Mouse (Mus musculus): ENCODE measurements around the gene Pdss2. TPM values are rescaled to one million over a fixed set of nuclear protein-coding genes. Genes with fewer than 3 reads are reported as not detected.

Gene Pdss2
- polyA plus RNA-seq, 1 experiment from 2014 or later, result 16.8 TPM

DNA sequence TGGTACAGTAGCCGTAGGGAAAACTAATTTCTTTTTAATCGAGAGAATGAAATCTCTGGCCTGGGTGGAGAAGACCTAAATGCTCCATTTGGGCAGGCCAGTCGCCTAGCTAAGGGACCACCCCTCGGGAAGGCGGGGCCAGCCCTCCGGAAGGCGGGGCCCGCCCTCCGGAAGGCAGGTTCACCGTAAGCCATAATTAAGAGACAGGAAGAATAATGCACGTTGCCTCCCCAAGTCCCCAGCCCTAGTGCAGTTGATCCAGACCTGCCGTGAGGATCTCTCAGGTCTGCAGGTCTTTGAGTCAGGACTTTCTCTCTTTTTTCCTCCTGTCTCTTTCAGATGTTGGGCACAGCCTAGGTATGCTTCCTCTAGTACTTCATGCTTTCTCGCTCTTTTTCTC is 246.4 kb downstream of the Pdss2 start:
- Histone ChIP-seq H3K36me3 (ENCODE audit: control insufficient read depth, insufficient read depth, low read length) (no peaks in the 10 kb centered on the region), H3K4me3 (ENCODE audit: low read depth, low read length) (no peak overlapping the region), H3K9me3 (replicated peaks; ENCODE audit: control insufficient read depth, low read length, poor library complexity, severe bottlenecking) (no peaks in the 10 kb centered on the region), H3K4me1 (ENCODE audit: control insufficient read depth, insufficient read depth, low read length) (no peaks in the 10 kb centered on the region), H3K27me3 (ENCODE audit: control insufficient read depth, insufficient read depth, low read depth, low read length) (no peaks in the 10 kb centered on the region), H3K9ac (ENCODE audit: low read depth, low read length) (no peak overlapping the region), H3K27ac (ENCODE audit: low read length) (no peak overlapping the region), H3K4me2 (ENCODE audit: low read length) (no peak overlapping the region)
- WGBS, result 52% methylated on average over 13 of the region's 13 CpGs
- ATAC-seq, result no peak

DNA sequence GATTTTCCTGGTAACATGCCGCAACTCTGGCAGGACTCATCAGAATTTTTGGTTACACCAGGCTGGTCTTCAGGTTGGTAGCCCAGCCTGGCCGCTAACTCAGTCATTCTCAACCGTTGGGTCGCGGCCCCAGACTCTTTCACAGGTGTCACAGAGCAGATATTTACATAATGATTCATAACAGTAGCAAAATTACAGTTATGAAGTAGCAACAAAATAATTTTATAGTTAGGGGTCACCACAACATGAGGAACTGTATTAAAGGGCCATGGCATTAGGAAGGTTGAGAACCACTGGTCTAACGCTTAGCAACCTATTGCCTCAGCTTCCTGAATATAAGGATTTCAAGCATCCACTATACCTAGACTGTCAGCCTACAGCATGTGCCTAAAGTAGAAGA is 247.0 kb downstream of the Pdss2 start:
- no peak overlapping the region for H3K4me3 ChIP-seq (ENCODE audit: low read depth, low read length)
- no peaks in the 10 kb centered on the region for H3K4me1 ChIP-seq (ENCODE audit: control insufficient read depth, insufficient read depth, low read length)
- H3K36me3 ChIP-seq (ENCODE audit: control insufficient read depth, insufficient read depth, low read length), result no peaks in the 10 kb centered on the region
- ATAC-seq, result no peak
- H3K4me2 ChIP-seq (ENCODE audit: low read length), result no peak overlapping the region
- H3K27ac ChIP-seq (ENCODE audit: low read length), result no peak overlapping the region
- WGBS, result 93% methylated on average over 6 of the region's 6 CpGs
- no peaks in the 10 kb centered on the region for H3K27me3 ChIP-seq (ENCODE audit: control insufficient read depth, insufficient read depth, low read depth, low read length)
- H3K9me3 ChIP-seq (replicated peaks; ENCODE audit: control insufficient read depth, low read length, poor library complexity, severe bottlenecking), result no peaks in the 10 kb centered on the region
- no peak overlapping the region for H3K9ac ChIP-seq (ENCODE audit: low read depth, low read length)

DNA sequence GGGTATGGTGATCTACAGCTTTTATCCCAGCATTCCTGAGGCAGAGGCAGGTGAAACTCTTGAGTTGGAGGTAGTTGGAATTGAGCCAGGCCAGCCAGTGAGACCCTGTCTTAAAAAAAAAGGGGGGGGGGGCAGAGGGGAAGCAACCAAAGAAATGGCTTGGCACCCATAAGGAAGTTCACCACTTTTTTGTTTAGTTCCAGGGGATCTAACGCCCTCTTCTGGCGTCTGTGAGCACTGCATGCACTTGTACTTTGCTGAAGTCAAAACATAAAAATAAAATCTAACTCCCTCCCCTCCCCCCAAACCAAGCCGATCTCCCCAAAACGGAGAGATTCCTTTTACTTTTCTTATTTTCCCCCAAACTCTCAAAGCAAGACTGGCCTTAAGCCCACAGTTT is 254.1 kb downstream of the Pdss2 start:
- ATAC-seq, result no peak
- Histone ChIP-seq H3K9me3 (replicated peaks; ENCODE audit: control insufficient read depth, low read length, poor library complexity, severe bottlenecking) (no peaks in the 10 kb centered on the region), H3K27me3 (ENCODE audit: control insufficient read depth, insufficient read depth, low read depth, low read length) (no peaks in the 10 kb centered on the region), H3K4me1 (ENCODE audit: control insufficient read depth, insufficient read depth, low read length) (peaks cover 12% of the 10 kb centered on the region), H3K36me3 (ENCODE audit: control insufficient read depth, insufficient read depth, low read length) (no peaks in the 10 kb centered on the region), H3K27ac (ENCODE audit: low read length) (no peak overlapping the region), H3K4me3 (ENCODE audit: low read depth, low read length) (no peak overlapping the region), H3K4me2 (ENCODE audit: low read length) (no peak overlapping the region), H3K9ac (ENCODE audit: low read depth, low read length) (no peak overlapping the region)
- 63% methylated on average over 4 of the region's 4 CpGs for WGBS

DNA sequence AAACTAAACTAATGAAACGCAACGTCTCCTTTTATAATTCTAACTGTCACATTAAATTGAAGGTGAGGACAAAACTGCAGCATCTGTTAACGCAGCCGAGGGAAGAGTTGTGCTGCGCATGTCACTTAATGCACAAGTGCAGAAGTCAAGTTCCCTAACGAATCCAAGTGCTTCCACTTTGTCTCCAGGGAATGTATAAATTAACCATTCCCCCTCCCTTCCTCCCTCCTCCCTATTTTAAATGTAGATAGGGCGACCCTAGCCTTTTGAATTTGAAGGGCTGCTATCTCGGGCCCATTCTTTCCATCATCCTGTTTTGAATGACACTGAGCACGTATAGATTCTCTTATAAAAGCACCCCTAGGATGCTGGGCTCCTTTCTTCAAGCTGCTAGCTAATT is 256.2 kb downstream of the Pdss2 start:
- H3K4me2 ChIP-seq (ENCODE audit: low read length), result peak overlapping the region; percentile 83
- peak overlapping the region; percentile 83 for H3K4me3 ChIP-seq (ENCODE audit: low read depth, low read length)
- 0 out of 2 replicates have a peak overlapping the region, but pooled peaks have one; percentile 4 for H3K27ac ChIP-seq (ENCODE audit: low read length)
- WGBS, result 5% methylated on average over 9 of the region's 9 CpGs
- no peaks in the 10 kb centered on the region for H3K9me3 ChIP-seq (replicated peaks; ENCODE audit: control insufficient read depth, low read length, poor library complexity, severe bottlenecking)
- peak overlapping the region; percentile 31 for H3K9ac ChIP-seq (ENCODE audit: low read depth, low read length)
- H3K36me3 ChIP-seq (ENCODE audit: control insufficient read depth, insufficient read depth, low read length), result no peaks in the 10 kb centered on the region
- H3K27me3 ChIP-seq (ENCODE audit: control insufficient read depth, insufficient read depth, low read depth, low read length), result no peaks in the 10 kb centered on the region
- peaks cover 21% of the 10 kb centered on the region for H3K4me1 ChIP-seq (ENCODE audit: control insufficient read depth, insufficient read depth, low read length)
- ATAC-seq, result no peak

DNA sequence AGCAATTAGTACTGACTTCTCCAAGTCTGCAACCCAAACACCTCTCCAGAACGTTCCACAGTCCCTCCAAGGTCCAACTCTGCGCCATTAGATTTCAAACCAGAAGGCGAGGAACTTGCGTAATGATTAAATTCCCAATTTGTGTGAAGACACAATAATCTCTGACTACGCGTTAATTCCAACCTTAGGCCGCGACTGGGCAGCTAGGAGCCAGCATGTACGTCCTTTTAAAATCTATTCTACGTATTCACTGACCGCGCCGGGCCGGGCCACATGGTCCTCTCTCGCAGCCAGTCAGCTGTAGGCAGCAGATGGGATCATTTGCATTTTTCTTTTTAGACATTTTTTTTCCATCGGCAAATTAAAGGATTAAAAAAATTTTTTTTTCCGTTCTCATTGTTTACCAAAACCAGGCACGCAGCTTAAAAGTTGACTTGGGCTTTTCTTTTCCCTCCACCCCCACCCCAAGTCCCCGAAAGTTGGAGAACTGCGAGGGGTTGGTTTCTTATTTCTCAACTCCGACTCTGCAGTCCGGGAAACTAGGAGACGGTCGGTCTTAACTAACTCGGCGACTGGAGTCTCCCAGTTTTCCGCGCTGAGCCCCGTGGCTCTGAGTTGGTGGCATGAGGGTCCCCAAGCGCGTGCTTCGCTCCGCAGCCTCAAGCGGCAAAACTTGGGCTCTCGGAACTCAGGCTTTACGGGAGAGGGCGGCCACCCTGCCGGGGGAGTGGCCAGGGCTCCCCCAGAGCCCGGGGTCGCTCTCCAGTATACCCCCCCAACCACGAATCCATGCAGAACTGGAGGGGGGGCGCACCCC is 256.8 kb downstream of the Pdss2 start:
- ATAC-seq, result peak; percentile 34
- under 1% methylated on average over 42 of the region's 42 CpGs for WGBS
- no peaks in the 10 kb centered on the region for H3K9me3 ChIP-seq (replicated peaks; ENCODE audit: control insufficient read depth, low read length, poor library complexity, severe bottlenecking)
- no peaks in the 10 kb centered on the region for H3K36me3 ChIP-seq (ENCODE audit: control insufficient read depth, insufficient read depth, low read length)
- no peaks in the 10 kb centered on the region for H3K27me3 ChIP-seq (ENCODE audit: control insufficient read depth, insufficient read depth, low read depth, low read length)
- H3K27ac ChIP-seq (ENCODE audit: low read length), result peak overlapping the region; percentile 96
- H3K9ac ChIP-seq (ENCODE audit: low read depth, low read length), result peak overlapping the region; percentile 92
- peaks cover 25% of the 10 kb centered on the region for H3K4me1 ChIP-seq (ENCODE audit: control insufficient read depth, insufficient read depth, low read length)
- peak overlapping the region; percentile 83 for H3K4me2 ChIP-seq (ENCODE audit: low read length)
- peak overlapping the region; percentile 83 for H3K4me3 ChIP-seq (ENCODE audit: low read depth, low read length)

DNA sequence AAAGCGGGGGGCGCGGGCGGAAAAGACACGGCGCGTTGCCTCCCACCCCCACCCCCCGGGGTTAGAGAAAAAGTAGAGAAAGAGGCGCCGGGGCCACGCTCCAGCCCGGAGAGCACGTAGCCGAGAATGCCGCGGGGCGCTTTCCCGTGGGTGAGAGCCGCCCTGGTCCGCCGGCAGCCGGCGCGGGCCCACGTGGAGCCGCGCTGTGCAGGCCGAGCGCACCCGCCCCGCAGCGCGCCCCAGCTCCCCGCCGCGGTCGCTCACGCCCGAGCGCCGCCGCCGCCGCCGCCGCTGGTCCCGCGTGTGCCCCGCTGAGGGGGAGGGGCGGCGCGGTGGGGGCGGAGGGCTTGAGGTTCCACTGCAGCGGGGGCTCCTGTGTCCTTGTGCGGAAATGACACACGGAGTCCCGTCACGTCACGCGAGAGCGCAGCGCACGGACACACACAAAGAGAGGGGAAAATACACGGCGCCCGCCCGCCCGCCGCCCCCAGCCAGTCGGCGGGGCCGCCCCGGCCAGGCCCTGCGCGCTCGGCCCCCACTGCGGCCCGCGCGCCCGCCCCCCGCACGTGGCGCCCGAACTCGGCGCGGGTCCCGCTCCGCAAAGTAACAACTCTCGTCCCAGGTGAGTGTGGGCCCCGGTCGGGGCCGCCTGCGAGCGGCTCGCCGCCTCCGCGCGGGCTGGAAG is 257.6 kb downstream of the Pdss2 start, which contains the start of gene Bend3:
Gene Bend3 (plus strand): TSS at position 81 of the 685 bp plus-strand sequence.
- Histone ChIP-seq H3K27ac (ENCODE audit: low read length) (peak within 1 kb of the TSS; percentile 96), H3K4me3 (ENCODE audit: low read depth, low read length) (peak within 1 kb of the TSS; percentile 83), H3K4me1 (ENCODE audit: control insufficient read depth, insufficient read depth, low read length) (peaks cover 30% of the 10 kb centered on the region), H3K4me2 (ENCODE audit: low read length) (peak within 1 kb of the TSS; percentile 83), H3K27me3 (ENCODE audit: control insufficient read depth, insufficient read depth, low read depth, low read length) (no peaks in the 10 kb centered on the region), H3K9me3 (replicated peaks; ENCODE audit: control insufficient read depth, low read length, poor library complexity, severe bottlenecking) (no peaks in the 10 kb centered on the region), H3K36me3 (ENCODE audit: control insufficient read depth, insufficient read depth, low read length) (no peaks in the 10 kb centered on the region), H3K9ac (ENCODE audit: low read depth, low read length) (peak within 1 kb of the TSS; percentile 92)
- peak; percentile 75 for ATAC-seq
- under 1% methylated on average over 77 of the region's 101 CpGs for WGBS

DNA sequence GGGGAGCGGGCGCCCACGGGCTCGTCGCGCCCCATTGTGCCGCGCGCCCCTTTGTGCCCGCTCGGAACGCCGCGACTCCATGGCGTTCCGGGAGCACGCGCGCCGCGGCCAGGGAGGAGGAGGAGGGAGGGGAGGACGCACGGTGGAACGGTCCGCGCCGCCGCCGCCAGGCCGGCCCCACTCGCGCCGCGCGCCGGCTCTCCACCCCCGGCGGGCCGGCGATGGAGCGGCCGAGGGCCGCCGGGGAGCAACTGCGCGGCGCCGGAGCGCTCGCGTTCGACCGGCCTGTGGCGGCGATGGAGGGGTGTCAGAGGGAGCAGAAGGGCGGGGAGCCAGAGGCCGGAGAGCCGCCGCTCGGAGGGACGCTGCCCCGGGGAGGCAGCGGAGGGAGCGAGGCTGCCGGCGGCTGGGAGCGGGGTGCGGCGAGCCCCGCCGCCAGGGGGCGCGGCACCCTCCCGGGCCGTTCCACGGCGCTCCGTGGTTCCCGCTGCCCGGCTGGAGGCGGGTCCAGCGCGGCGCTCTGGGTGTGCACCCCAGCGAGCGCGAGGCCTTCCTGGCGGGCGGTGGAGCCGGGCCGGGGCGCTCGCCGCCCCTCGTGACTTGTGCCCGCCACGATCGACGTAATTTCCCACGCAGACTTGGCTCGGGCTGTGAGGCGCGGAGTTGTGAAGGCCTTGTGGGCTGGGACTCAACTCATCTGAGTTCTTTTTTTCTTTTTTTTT is 258.3 kb downstream of the Pdss2 start:
- peak; percentile 89 for ATAC-seq
- Histone ChIP-seq H3K4me1 (ENCODE audit: control insufficient read depth, insufficient read depth, low read length) (peaks cover 30% of the 10 kb centered on the region), H3K36me3 (ENCODE audit: control insufficient read depth, insufficient read depth, low read length) (no peaks in the 10 kb centered on the region), H3K27me3 (ENCODE audit: control insufficient read depth, insufficient read depth, low read depth, low read length) (no peaks in the 10 kb centered on the region), H3K9me3 (replicated peaks; ENCODE audit: control insufficient read depth, low read length, poor library complexity, severe bottlenecking) (no peaks in the 10 kb centered on the region), H3K4me3 (ENCODE audit: low read depth, low read length) (peak overlapping the region; percentile 83), H3K9ac (ENCODE audit: low read depth, low read length) (peak overlapping the region; percentile 92), H3K27ac (ENCODE audit: low read length) (peak overlapping the region; percentile 96), H3K4me2 (ENCODE audit: low read length) (peak overlapping the region; percentile 83)
- 0% methylated on average over 84 of the region's 103 CpGs for WGBS

DNA sequence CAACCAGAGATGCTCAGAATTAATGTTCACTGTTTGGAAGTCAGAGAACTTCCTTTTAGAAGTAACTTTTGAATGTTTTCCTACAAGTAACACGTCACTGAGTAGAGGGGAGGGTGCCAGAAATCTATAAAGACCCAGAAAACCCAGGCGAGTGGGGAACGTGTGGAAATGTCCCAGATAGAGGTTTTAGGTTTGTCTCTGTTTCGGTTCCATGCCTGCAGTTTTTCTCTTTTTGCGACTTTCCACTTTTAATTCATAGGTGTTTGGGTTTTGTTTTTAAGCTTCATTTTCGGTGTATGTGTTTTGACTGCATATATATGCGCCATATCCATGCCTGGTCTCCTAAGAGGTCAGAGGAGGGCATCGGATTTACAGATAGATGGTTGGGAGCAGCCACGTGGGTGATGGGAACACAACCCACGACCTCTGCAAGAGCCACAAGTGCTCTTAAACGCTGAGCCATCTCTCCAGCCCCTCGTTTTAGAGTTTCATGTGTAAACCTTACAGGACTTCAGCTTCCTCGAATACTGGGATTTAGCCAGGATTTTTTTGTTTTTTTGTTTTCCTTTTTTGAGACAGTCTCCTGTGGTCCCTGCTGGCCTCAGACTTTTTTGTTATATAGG is 259.1 kb downstream of the Pdss2 start:
- no peaks in the 10 kb centered on the region for H3K27me3 ChIP-seq (ENCODE audit: control insufficient read depth, insufficient read depth, low read depth, low read length)
- no peaks in the 10 kb centered on the region for H3K36me3 ChIP-seq (ENCODE audit: control insufficient read depth, insufficient read depth, low read length)
- H3K4me2 ChIP-seq (ENCODE audit: low read length), result peak overlapping the region; percentile 83
- no peaks in the 10 kb centered on the region for H3K9me3 ChIP-seq (replicated peaks; ENCODE audit: control insufficient read depth, low read length, poor library complexity, severe bottlenecking)
- H3K9ac ChIP-seq (ENCODE audit: low read depth, low read length), result peak overlapping the region; percentile 92
- H3K4me3 ChIP-seq (ENCODE audit: low read depth, low read length), result peak overlapping the region; percentile 83
- H3K27ac ChIP-seq (ENCODE audit: low read length), result peak overlapping the region; percentile 96; the same call in 1 of the 2 replicates
- peaks cover 30% of the 10 kb centered on the region for H3K4me1 ChIP-seq (ENCODE audit: control insufficient read depth, insufficient read depth, low read length)
- WGBS, result 4% methylated on average over 13 of the region's 13 CpGs
- ATAC-seq, result no peak
